Mouse (Mus musculus): ENCODE measurements around the gene Coq8b.

Coq8b gene

DNA sequence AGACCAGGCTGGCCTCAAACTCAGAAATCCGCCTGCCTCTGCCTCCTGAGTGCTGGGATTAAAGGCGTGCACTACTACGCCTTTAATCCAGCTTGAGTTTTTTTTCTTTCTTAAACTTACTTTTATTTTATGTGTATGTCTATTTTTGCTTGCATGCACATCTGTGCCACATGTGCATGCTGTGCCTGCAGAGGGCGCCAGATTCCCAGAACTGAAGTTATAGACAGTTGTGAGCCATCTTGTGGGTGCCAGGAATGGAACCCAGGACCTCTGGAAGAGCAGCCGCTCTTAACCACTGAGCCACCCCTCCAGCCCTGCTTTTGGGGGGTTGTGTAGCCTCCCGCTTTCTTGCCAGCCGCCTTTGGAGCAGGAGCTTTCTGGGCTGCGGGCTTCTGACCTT, 38.6 kb downstream of the Coq8b start:
- DNase-seq (ENCODE audit: low read depth, low spot score) = no peak

DNA sequence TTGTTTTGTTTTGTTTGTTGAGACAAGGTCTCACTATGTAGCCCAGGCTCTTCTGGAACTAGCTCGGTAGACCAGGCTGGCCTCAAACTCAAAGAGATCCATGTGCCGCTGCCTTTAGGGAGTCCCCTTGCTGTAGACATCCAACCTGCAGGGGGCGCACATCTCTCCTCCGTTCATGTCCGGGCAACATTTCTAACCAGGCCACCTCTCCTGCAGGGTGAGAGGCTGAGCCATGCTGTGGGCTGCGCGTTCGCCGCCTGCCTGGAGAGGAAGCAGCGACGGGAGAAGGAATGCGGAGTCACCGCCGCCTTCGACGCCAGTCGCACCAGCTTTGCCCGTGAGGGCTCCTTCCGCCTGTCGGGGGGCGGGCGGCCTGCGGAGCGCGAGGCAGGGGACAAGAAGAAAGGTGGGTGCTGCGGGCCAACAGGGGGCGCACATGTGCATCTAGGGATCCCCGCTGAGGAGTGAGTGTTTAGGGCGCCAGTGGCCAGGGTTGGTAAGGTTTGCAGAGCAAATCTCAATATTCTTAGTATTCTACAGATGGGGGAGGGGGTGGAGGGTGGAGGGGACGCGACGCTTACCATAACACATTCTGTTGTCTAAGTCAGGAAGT, 41.0 kb downstream of the Coq8b start:
- DNase-seq (ENCODE audit: low read depth, low spot score) = peak; percentile 26

GRCm38 (mm10) chr7:27274916-27275315, 42.1 kb downstream of the Coq8b start:
- no peak for DNase-seq (ENCODE audit: low read depth, low spot score)

- DNase-seq (ENCODE audit: low read depth, low spot score) = no peak
Observed at GRCm38 (mm10) chr7:27276021-27276420, 43.2 kb downstream of the Coq8b start.

DNA sequence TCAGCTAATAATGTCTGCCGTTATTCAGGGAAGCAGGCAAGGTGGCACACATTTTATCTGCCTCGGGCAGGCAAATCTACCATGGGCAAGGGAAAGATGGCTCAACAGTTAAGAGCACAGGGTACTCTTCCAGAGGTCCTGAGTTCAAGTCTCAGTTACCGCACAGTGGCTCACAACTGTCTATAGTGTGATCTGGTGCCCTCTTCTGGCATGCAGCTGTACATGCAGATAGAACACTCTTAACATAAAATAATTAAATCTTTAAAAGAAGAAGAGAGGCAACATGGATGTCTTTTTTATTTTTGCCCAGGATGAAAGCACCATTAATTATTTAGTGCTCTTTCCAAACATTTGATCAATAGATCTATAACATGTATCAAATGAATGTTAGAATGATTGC, 44.4 kb downstream of the Coq8b start:
- DNase-seq (ENCODE audit: low read depth, low spot score) = peak; percentile 46

- no peak for DNase-seq (ENCODE audit: low read depth, low spot score)
Observed at GRCm38 (mm10) chr7:27281717-27282116, 48.9 kb downstream of the Coq8b start.

GRCm38 (mm10) chr7:27282225-27282624, 49.4 kb downstream of the Coq8b start:
- DNase-seq (ENCODE audit: low read depth, low spot score) = no peak

DNA sequence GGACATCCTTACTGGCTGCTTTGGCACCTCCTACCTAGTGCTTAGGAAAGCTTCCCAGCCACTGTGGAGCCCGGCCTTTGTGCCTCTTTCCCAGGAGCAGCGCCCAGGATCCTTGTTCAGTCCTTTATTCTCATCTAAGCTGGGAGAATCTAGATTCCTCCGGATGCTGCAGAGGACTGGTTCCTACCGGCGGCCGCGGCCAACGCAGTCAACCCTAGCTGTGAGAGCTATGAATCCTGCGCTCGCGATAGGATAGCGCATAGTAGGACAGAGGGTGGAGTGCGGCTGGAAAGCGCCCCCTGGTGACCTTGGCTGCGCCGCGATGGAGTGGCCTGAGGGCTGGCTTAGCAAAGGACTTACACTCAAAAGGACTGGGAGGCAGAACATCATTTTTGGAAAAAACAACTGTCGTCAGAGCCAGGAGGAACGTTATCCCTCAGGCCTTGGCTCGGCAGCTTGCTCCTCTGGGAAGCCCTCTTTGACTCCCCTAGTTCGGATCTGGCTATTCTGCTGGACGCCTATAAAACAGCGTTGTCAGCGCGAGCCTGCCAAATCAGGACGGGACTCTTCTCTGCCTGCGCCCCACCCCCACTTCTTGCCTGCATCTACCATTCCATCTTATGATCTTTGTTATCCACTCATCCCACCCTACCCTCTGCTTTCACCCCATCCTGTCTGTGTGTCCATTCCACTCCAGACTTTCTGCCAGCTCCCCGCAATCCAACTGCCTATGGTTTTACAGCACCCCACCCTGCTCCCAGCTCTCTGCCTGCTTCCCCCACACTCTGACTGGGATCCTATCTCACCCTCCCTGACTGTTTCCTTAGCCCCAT, 52.3 kb downstream of the Coq8b start:
- no peak for DNase-seq (ENCODE audit: low read depth, low spot score)

DNA sequence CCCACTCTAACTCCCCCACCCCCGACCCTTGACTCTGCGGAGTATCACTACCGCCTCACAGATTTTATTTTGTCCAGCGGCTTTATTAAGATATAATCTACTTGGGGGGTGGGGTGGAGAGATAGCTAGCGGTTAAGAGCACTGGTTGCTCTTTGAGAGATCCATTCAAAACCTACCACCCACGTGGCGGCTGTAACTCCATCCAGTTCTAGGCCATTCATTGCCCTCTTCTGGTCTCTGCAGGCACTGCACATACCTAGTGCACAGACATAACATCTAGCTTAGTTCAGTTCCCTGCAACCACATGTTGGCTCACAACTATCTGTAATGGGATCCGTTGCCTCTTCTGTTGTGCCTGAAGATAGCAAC, 52.9 kb downstream of the Coq8b start:
- peak; percentile 68 for DNase-seq (ENCODE audit: low read depth, low spot score)

GRCm38 (mm10) chr7:27288732-27289131, 55.9 kb downstream of the Coq8b start:
- DNase-seq (ENCODE audit: low read depth, low spot score) = no peak

DNA sequence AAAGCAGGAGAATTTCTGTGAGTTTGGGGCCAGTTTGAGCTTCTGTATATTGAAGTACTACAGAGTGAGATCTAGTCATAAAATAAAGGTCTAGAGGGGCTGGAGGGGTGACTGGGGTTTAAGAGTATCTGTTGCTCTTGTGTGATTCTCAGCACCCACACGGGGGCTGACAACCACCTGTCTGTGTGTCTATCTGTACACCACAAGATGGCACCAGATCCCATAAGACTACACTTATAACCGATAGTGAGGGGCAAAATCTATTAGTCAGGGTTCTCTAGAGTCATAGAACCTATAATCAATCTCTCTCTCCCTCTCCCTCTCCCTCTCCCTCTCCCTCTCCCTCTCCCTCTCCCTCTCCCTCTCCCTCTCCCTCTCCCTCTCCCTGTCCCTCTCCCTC, 57.7 kb downstream of the Coq8b start:
- DNase-seq (ENCODE audit: low read depth, low spot score) = no peak

GRCm38 (mm10) chr7:27291795-27292466, 59.1 kb downstream of the Coq8b start:
- peak; percentile 70 for DNase-seq (ENCODE audit: low read depth, low spot score)

DNA sequence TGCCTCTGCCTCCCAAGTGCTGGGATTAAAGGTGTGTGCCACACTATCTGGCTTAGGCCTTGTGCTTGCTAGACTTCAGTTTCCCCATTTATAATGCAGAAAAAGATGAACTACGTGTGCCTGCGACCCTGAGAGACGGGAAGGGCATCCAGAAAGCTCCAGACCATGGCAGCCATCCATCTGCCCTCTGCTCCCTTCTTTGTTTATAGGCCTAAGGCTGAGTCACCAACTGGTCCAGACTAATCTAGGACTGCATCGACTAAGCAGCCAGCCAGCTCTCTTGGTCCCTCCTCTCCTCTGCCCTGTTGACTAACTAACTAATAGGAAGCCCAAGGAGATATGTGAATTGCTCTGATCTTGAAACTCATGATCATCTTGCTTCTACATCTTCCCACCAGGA, 63.1 kb downstream of the Coq8b start:
- DNase-seq (ENCODE audit: low read depth, low spot score) = peak; percentile 58

GRCm38 (mm10) chr7:27296518-27296917, 63.7 kb downstream of the Coq8b start:
- no peak for DNase-seq (ENCODE audit: low read depth, low spot score)

GRCm38 (mm10) chr7:27298033-27298610, 65.3 kb downstream of the Coq8b start:
- DNase-seq (ENCODE audit: low read depth, low spot score) = no peak

DNA sequence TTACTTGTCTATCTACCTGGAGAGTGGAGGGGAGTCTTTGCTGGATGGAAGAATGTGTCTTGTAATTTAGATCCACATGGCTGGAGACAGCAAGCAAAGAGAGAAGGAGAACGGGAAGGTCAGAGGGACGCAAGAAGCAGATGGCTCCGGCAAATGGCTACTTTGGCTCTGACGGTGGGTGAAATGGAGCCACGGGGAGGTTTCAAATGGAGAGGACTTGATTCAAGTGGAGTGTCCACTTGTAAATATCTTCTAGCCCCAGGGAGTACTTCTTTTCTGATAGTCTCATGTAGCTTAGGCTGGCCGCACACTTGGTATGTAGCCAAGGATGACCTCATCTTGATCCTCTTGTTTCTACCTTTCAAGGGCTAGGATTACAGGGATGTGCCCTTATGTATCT, 66.0 kb downstream of the Coq8b start:
- no peak for DNase-seq (ENCODE audit: low read depth, low spot score)

- no peak for DNase-seq (ENCODE audit: low read depth, low spot score)
Observed at GRCm38 (mm10) chr7:27300351-27300750, 67.5 kb downstream of the Coq8b start.

DNA sequence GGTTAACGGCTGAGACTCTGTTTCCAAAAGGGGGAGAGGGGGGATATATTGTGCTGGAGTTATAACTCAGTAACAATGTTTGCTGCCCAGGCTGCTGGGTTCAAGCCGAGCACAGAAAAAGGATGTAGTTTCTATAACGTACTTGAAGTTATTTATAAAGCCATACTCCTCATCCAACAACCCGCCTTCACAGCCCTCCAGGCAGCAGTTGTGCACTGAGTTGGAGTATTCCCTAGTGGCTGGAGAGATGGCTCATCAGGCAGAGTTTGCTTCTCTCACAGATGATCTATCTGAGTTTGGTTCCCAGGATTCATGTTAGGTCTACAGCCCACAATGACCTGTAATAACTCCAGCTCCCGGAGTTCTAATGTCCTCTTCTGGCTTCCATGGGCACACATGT, 68.0 kb downstream of the Coq8b start:
- no peak for DNase-seq (ENCODE audit: low read depth, low spot score)

GRCm38 (mm10) chr7:27302172-27302571, 69.3 kb downstream of the Coq8b start:
- peak; percentile 56 for DNase-seq (ENCODE audit: low read depth, low spot score)

DNA sequence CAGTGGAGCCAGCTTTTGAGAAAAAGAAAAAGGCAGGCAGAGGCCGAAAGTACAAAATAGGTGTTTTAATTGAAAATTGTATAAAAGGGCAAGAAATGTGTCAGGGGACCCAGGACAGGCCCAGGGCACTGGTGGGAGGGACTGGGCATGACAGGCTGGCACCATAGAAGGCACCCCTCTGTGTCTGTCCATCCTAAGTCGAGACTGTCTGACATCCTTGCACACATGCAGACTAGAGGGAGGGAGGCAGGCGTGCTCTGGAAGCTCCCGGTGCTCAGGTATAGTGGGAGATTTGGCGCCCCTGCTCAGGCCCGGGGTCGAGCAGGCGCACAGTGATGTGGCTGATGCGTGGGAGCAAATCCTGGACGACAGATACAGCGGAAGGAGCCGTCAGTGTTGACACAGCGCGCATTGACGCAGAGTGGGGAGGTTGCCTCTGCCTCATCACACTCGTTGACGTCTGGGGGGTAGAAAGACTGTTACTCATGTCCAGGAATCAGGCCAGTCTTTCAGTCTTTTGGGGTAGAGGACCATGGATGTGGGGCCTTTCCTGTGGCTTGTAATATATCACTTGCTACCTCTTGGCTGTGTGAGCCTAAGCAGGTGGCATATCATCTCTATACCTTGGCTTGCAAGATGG, 72.4 kb downstream of the Coq8b start:
- no peak for DNase-seq (ENCODE audit: low read depth, low spot score)

DNA sequence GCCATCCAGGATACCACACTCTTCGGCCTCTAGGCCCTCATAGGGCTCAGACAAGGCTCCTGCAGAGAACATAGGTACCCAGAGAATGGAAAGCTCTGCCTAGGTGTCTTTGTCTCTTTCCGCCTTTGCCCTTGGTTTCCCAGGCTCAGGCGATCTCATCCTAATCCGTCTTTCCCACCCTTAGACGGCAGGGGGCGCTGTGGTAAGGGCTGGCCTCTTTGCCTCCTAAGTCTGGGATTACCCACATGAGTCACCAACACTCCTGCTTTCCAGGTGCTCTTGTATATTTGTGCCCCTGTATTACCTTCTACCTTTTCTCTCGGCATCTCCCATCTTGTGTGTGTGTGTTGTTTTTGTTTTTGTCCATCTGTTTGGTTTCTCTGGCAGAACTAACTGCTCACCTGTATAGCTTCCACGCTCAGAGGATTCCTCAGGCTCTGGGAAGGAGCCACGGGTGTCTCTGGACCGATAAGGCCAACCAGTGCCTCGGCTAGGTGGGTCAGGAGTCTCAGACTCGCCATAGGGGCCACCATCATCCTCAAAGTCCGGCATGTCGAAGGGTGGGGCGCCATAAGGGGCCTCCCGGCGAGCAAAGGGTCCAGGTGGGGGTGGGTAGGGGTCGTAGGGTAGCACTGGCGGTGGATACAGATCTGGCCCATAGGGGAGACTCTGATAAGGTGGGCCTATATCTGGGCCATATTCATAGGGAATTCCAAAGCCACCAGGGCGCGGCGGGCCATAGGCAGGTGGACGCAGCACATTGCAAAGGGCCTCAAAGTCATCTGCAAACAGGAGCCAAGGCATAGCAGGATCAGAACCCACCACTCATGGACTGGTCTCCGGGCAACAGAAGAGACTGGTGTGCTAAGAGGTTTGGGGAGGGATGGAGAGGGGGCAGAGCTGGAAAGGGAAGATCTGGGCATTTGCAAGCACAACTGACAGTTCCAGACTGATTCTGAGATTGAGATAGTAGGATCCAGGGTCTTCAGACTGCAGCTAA, 73.6 kb downstream of the Coq8b start:
- peak; percentile 32 for DNase-seq (ENCODE audit: low read depth, low spot score)
